Comparison of ENCODE assay signal across 8 mouse cellular contexts in genomic region chr4:124709961-124710446, GRCm38 (mm10). TPM values are rescaled to one million over a fixed set of nuclear protein-coding genes. Genes with fewer than 3 reads are reported as not detected.
DNase-seq lines count a peak whose midpoint lies in the region; ATAC-seq and TF ChIP-seq lines count a peak whose summit lies in the region.

No protein-coding gene starts in this region.

- H3K27me3 ChIP-seq in heart, embryonic 10.5 days (ENCODE audit: insufficient read depth, poor library complexity, severe bottlenecking) = no peaks in the 10 kb centered on the region
- H3K27me3 ChIP-seq in kidney, embryonic 14.5 days (ENCODE audit: control insufficient read depth, insufficient read depth, low read length) = no peaks in the 10 kb centered on the region
- H3K27me3 ChIP-seq in stomach, postnatal 0 days (ENCODE audit: control insufficient read depth, insufficient read depth, low read length) = no peaks in the 10 kb centered on the region

- H3K9me3 ChIP-seq in heart, embryonic 10.5 days = no peaks in the 10 kb centered on the region
- H3K9me3 ChIP-seq in kidney, embryonic 14.5 days (ENCODE audit: control insufficient read depth, low read length) = no peaks in the 10 kb centered on the region
- no peaks in the 10 kb centered on the region for H3K9me3 ChIP-seq in stomach, postnatal 0 days (ENCODE audit: control insufficient read depth, low read length)

- no peak for TF ChIP-seq CTCF in stomach, postnatal 0 days (IDR thresholded peaks at IDR 0.05; ENCODE audit: low read depth)

- H3K4me1 ChIP-seq in heart, embryonic 10.5 days = peaks cover 52% of the 10 kb centered on the region
- peaks cover 24% of the 10 kb centered on the region for H3K4me1 ChIP-seq in kidney, embryonic 14.5 days (ENCODE audit: control insufficient read depth, insufficient read depth, low read length)
- 0 out of 2 replicates have a peak, but pooled peaks cover 8% of the 10 kb centered on the region for H3K4me1 ChIP-seq in stomach, postnatal 0 days (replicated peaks; ENCODE audit: control insufficient read depth, insufficient read depth)

- H3K4me3 ChIP-seq in heart, embryonic 10.5 days = peak overlapping the region; percentile 58
- H3K4me3 ChIP-seq in kidney, embryonic 14.5 days (ENCODE audit: low read length) = peak overlapping the region; percentile 26; the same call in 1 of the 2 replicates
- peak overlapping the region; percentile 25; the same call in 1 of the 2 replicates for H3K4me3 ChIP-seq in stomach, postnatal 0 days (ENCODE audit: low read depth, low read length)

- H3K27ac ChIP-seq in heart, embryonic 10.5 days = peak overlapping the region; percentile 93
- peak overlapping the region; percentile 90 for H3K27ac ChIP-seq in kidney, embryonic 14.5 days (ENCODE audit: low read depth, low read length)
- peak overlapping the region; percentile 94 for H3K27ac ChIP-seq in stomach, postnatal 0 days (replicated peaks)

- H3K4me2 ChIP-seq in kidney, embryonic 14.5 days (replicated peaks; ENCODE audit: low read depth, low read length) = peak overlapping the region; percentile 64
- peak overlapping the region; percentile 61 for H3K4me2 ChIP-seq in stomach, postnatal 0 days (replicated peaks; ENCODE audit: low read depth)

- ATAC-seq in kidney, embryonic 14.5 days (ENCODE audit: low FRiP score, low TSS enrichment) = no peak
- ATAC-seq in stomach, postnatal 0 days (ENCODE audit: low FRiP score, low TSS enrichment) = peak; percentile 20; the same call in 1 of the 2 replicates

- DNase-seq in adrenal gland, adult 18-20 months (ENCODE audit: low spot score in 2 of 2) = peak; percentile 49 to 57
- DNase-seq in adrenal gland, adult 8-10 months = no peak
- peak; percentile 78 for DNase-seq in embryo, embryonic 10.5 days (ENCODE audit: low spot score)
- DNase-seq in heart, embryonic 10.5 days (ENCODE audit: low spot score) = no peak
- DNase-seq in lung, postnatal 10 days = peak; percentile 44
- peak; percentile 67 for DNase-seq in stomach, postnatal 0 days (ENCODE audit: low spot score)
- DNase-seq in layer of hippocampus, postnatal 25 days (ENCODE audit: extremely low spot score in 1 of 2, low spot score in 1 of 2) = no peak

- peaks cover 20% of the 10 kb centered on the region; the same call in 1 of the 2 replicates for H3K36me3 ChIP-seq in heart, embryonic 10.5 days
- H3K36me3 ChIP-seq in kidney, embryonic 14.5 days (ENCODE audit: control insufficient read depth, insufficient read depth, low read length) = peaks cover 4% of the 10 kb centered on the region; the same call in 1 of the 2 replicates
- H3K36me3 ChIP-seq in stomach, postnatal 0 days (ENCODE audit: control insufficient read depth, insufficient read depth, low read length) = no peaks in the 10 kb centered on the region; the same call in 1 of the 2 replicates

- 4% methylated on average over 18 of the region's 18 CpGs for WGBS in heart, embryonic 10.5 days
- 3% methylated on average over 18 of the region's 18 CpGs for WGBS in kidney, embryonic 14.5 days
- 1% methylated on average over 18 of the region's 18 CpGs for WGBS in stomach, postnatal 0 days

- no peak for TF ChIP-seq EP300 in stomach, postnatal 0 days (optimal IDR thresholded peaks at IDR 0.05)

- peak overlapping the region; percentile 51; the same call in 1 of the 2 replicates for H3K9ac ChIP-seq in kidney, embryonic 14.5 days (ENCODE audit: low read depth, low read length)
- peak overlapping the region; percentile 50 for H3K9ac ChIP-seq in stomach, postnatal 0 days (ENCODE audit: low read length)

RNA-seq across cellular contexts. Expression of gene Sf3a3, which starts 4.6 kb away (rescaled TPM):
- 10 to 100 TPM; 33.1 to 34.9 TPM for total RNA-seq in adrenal gland, adult 18-20 months (2021)
- total RNA-seq in adrenal gland, adult 8-10 months (2022) = 10 to 100 TPM; 33.5 to 42.5 (median 37.2) TPM
- 137 and 180 TPM in 2 replicates for polyA plus RNA-seq in heart, embryonic 10.5 days (2016; fragmentation: Nextera tagmentation; extraction: Ambion mirVana)
- polyA plus RNA-seq in kidney, embryonic 14.5 days (2014; fragmentation: Nextera tagmentation; extraction: Ambion mirVana) = 177 and 183 TPM in 2 replicates
- polyA plus RNA-seq in stomach, postnatal 0 days (2015; fragmentation: Nextera tagmentation; extraction: Ambion mirVana) = 58.7 and 63.5 TPM in 2 replicates
- total RNA-seq in layer of hippocampus, postnatal 25 days (2021) = 10 to 100 TPM; 34.6 to 34.8 TPM

RNA-seq across cellular contexts. Expression of gene Fhl3, which starts 9.5 kb away (rescaled TPM):
- total RNA-seq in adrenal gland, adult 18-20 months (2021) = 10 to 100 TPM in 1 of 2 experiments, 1 to 10 TPM in 1; 6.3 to 15.0 TPM
- total RNA-seq in adrenal gland, adult 8-10 months (2022) = 10 to 100 TPM in 2 of 4 experiments, 1 to 10 TPM in 2; 5.5 to 12.8 (median 8.9) TPM
- 3.9 and 5.4 TPM in 2 replicates for polyA plus RNA-seq in heart, embryonic 10.5 days (2016; fragmentation: Nextera tagmentation; extraction: Ambion mirVana)
- polyA plus RNA-seq in kidney, embryonic 14.5 days (2014; fragmentation: Nextera tagmentation; extraction: Ambion mirVana) = 9.5 and 9.7 TPM in 2 replicates
- polyA plus RNA-seq in stomach, postnatal 0 days (2015; fragmentation: Nextera tagmentation; extraction: Ambion mirVana) = 7.4 and 9.0 TPM in 2 replicates
- 1 to 10 TPM; 2.3 to 2.8 TPM for total RNA-seq in layer of hippocampus, postnatal 25 days (2021)

RNA-seq across cellular contexts. Expression of gene Utp11, which starts 16.6 kb away (rescaled TPM):
- total RNA-seq in adrenal gland, adult 18-20 months (2021) = 10 to 100 TPM; 32.5 to 35.7 TPM
- 10 to 100 TPM; 31.2 to 40.7 (median 34.4) TPM for total RNA-seq in adrenal gland, adult 8-10 months (2022)
- polyA plus RNA-seq in heart, embryonic 10.5 days (2016; fragmentation: Nextera tagmentation; extraction: Ambion mirVana) = 53.0 and 63.6 TPM in 2 replicates
- polyA plus RNA-seq in kidney, embryonic 14.5 days (2014; fragmentation: Nextera tagmentation; extraction: Ambion mirVana) = 67.9 and 93.7 TPM in 2 replicates
- 105 TPM in 2 replicates for polyA plus RNA-seq in stomach, postnatal 0 days (2015; fragmentation: Nextera tagmentation; extraction: Ambion mirVana)
- total RNA-seq in layer of hippocampus, postnatal 25 days (2021) = 10 to 100 TPM; 15.1 to 16.6 TPM

RNA-seq across cellular contexts. Expression of gene Inpp5b, which starts 31.6 kb away (rescaled TPM):
- total RNA-seq in adrenal gland, adult 18-20 months (2021) = 10 to 100 TPM; 16.9 to 18.8 TPM
- 10 to 100 TPM; 24.9 to 36.2 (median 29.7) TPM for total RNA-seq in adrenal gland, adult 8-10 months (2022)
- 19.9 and 25.5 TPM in 2 replicates for polyA plus RNA-seq in heart, embryonic 10.5 days (2016; fragmentation: Nextera tagmentation; extraction: Ambion mirVana)
- polyA plus RNA-seq in kidney, embryonic 14.5 days (2014; fragmentation: Nextera tagmentation; extraction: Ambion mirVana) = 22.2 and 26.4 TPM in 2 replicates
- 23.5 and 24.8 TPM in 2 replicates for polyA plus RNA-seq in stomach, postnatal 0 days (2015; fragmentation: Nextera tagmentation; extraction: Ambion mirVana)
- 10 to 100 TPM; 34.6 to 51.5 TPM for total RNA-seq in layer of hippocampus, postnatal 25 days (2021)

RNA-seq across cellular contexts. Expression of gene Pou3f1, which starts 53.4 kb away (rescaled TPM):
- total RNA-seq in adrenal gland, adult 18-20 months (2021) = not detected
- under 1 TPM; 0.06 to 0.15 (median 0.11) TPM for total RNA-seq in adrenal gland, adult 8-10 months (2022)
- 0.10 and 0.35 TPM in 2 replicates for polyA plus RNA-seq in heart, embryonic 10.5 days (2016; fragmentation: Nextera tagmentation; extraction: Ambion mirVana)
- polyA plus RNA-seq in kidney, embryonic 14.5 days (2014; fragmentation: Nextera tagmentation; extraction: Ambion mirVana) = 1.6 and 1.7 TPM in 2 replicates
- 0.13 TPM in 2 replicates for polyA plus RNA-seq in stomach, postnatal 0 days (2015; fragmentation: Nextera tagmentation; extraction: Ambion mirVana)
- 10 to 100 TPM; 46.3 to 49.8 TPM for total RNA-seq in layer of hippocampus, postnatal 25 days (2021)

Comparison
In these comparisons a context has a peak if more than half of its experiments do, and no peak if none do; other contexts are left out.
1. DNase-seq: peak in adrenal gland, adult 18-20 months (2 of 2), embryo, embryonic 10.5 days (single experiment), lung, postnatal 10 days (single experiment) and stomach, postnatal 0 days (single experiment); none in adrenal gland, adult 8-10 months (single experiment), heart, embryonic 10.5 days (single experiment) and layer of hippocampus, postnatal 25 days (0 of 2).
2. Peak in every context shown above with its lines, with median percentiles within 50 percentile points of each other: H3K27ac ChIP-seq and H3K4me3 ChIP-seq.